10 mouse cellular contexts compared by ENCODE assay signal in the genomic region with DNA sequence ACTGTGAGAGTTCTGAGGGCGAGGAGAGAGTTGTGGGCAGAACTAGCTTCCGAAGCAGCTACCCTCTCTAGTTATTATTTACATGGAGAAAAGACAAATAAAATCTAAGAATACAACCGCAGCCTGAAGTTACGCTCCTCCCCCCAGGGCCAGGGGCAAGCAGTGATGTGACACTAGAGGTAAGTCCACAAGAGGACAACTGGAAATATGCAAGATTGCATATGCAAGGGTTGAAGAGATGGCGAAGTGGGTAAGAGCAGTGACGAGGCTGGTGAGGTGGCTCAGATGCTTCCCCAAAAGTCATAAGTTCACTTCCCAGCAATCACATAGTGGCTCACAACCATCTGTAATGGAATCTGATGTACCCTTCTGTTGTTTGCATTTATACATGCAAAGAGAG. TPM values are rescaled to one million over a fixed set of nuclear protein-coding genes. Genes with fewer than 3 reads are reported as not detected.
DNase-seq lines count a peak whose midpoint lies in the region; ATAC-seq lines count a peak whose summit lies in the region.
"Had no signal": no experiment of that assay in that cellular context is flagged by ENCODE, and none has a peak within 500 bp of the region (broad histone marks: within the 10 kb centered on the region; RNA-seq: fewer than 3 reads in every experiment).

No protein-coding gene starts in this region.

- peak overlapping the region; percentile 77 for H3K4me3 ChIP-seq in heart, embryonic 10.5 days
- peak overlapping the region; percentile 73 for H3K4me3 ChIP-seq in forebrain, embryonic 10.5 days
- H3K4me3 ChIP-seq in liver, embryonic 13.5 days (replicated peaks) = peak overlapping the region; percentile 68

- peaks cover 21% of the 10 kb centered on the region for H3K36me3 ChIP-seq in heart, embryonic 10.5 days
- H3K36me3 ChIP-seq in forebrain, embryonic 10.5 days (replicated peaks) = peaks cover 25% of the 10 kb centered on the region
- peaks cover 25% of the 10 kb centered on the region for H3K36me3 ChIP-seq in liver, embryonic 13.5 days

- no peaks in the 10 kb centered on the region for H3K9me3 ChIP-seq in heart, embryonic 10.5 days
- no peaks in the 10 kb centered on the region for H3K9me3 ChIP-seq in forebrain, embryonic 10.5 days
- no peaks in the 10 kb centered on the region for H3K9me3 ChIP-seq in liver, embryonic 13.5 days (replicated peaks)

- 84% methylated on average over 6 of the region's 6 CpGs for WGBS in heart, embryonic 10.5 days
- WGBS in forebrain, embryonic 10.5 days = 85% methylated on average over 6 of the region's 6 CpGs
- 62% methylated on average over 6 of the region's 6 CpGs for WGBS in liver, embryonic 13.5 days (ENCODE audit: insufficient replicate concordance)

- peaks cover 16% of the 10 kb centered on the region for H3K4me1 ChIP-seq in heart, embryonic 10.5 days
- H3K4me1 ChIP-seq in forebrain, embryonic 10.5 days = peaks cover 33% of the 10 kb centered on the region
- peaks cover 22% of the 10 kb centered on the region for H3K4me1 ChIP-seq in liver, embryonic 13.5 days (replicated peaks)

- peak overlapping the region; percentile 91 for H3K27ac ChIP-seq in heart, embryonic 10.5 days
- peak overlapping the region; percentile 88 for H3K27ac ChIP-seq in forebrain, embryonic 10.5 days
- H3K27ac ChIP-seq in liver, embryonic 13.5 days = peak overlapping the region; percentile 89

- no peaks in the 10 kb centered on the region for H3K27me3 ChIP-seq in heart, embryonic 10.5 days (ENCODE audit: insufficient read depth, poor library complexity, severe bottlenecking)
- H3K27me3 ChIP-seq in forebrain, embryonic 10.5 days (ENCODE audit: poor library complexity, severe bottlenecking) = no peaks in the 10 kb centered on the region
- H3K27me3 ChIP-seq in liver, embryonic 13.5 days = no peaks in the 10 kb centered on the region
- H3K27me3 ChIP-seq: Patski had no signal

- peak overlapping the region; percentile 74 for H3K9ac ChIP-seq in liver, embryonic 13.5 days

- ATAC-seq in liver, embryonic 13.5 days (ENCODE audit: low read depth) = no peak

- intact Hi-C loops in heart, postnatal 10 days (cut with DNase I) = loop anchor here (1.0 to 2.0 kb wide), 2 partner anchors 22 to 34 kb away; no protein-coding TSS in a partner anchor

- H3K4me2 ChIP-seq in liver, embryonic 13.5 days = peak overlapping the region; percentile 85

- DNase-seq in heart, embryonic 10.5 days (ENCODE audit: low spot score) = no peak
- DNase-seq in heart, postnatal 10 days = no peak
- DNase-seq in 3134 (ENCODE audit: extremely low read depth, insufficient read length, low spot score) = peak; percentile 32
- DNase-seq in forebrain, embryonic 10.5 days (ENCODE audit: extremely low spot score, low spot score) = no peak
- DNase-seq in liver, embryonic 13.5 days = no peak
- DNase-seq in adipocyte (ENCODE audit: low spot score) = no peak
- no peak for DNase-seq in embryo, embryonic 11 days
- DNase-seq in retina, postnatal 1 day = no peak

RNA-seq across cellular contexts. Expression of a gene that starts 0.9 kb away (rescaled TPM):
- polyA plus RNA-seq in heart, embryonic 10.5 days (2016; fragmentation: Nextera tagmentation; extraction: Ambion mirVana) = 41.8 and 53.7 TPM in 2 replicates
- total RNA-seq in heart, postnatal 10 days (2021) = 10 to 100 TPM; 88.9 to 95.9 TPM
- 31.0 and 37.2 TPM in 2 replicates for polyA plus RNA-seq in forebrain, embryonic 10.5 days (2016; fragmentation: Nextera tagmentation; extraction: Ambion mirVana)
- 19.3 and 21.4 TPM in 2 replicates for polyA plus RNA-seq in liver, embryonic 13.5 days (2015; fragmentation: Nextera tagmentation; extraction: Ambion mirVana)

RNA-seq across cellular contexts. Expression of a gene that starts 1.7 kb away (rescaled TPM):
- 16.2 and 315 TPM in 2 replicates for polyA plus RNA-seq in heart, embryonic 10.5 days (2016; fragmentation: Nextera tagmentation; extraction: Ambion mirVana)
- 1 to 10 TPM; 2.3 to 4.2 TPM for total RNA-seq in heart, postnatal 10 days (2021)
- 2.9 and 4.2 TPM in 2 replicates for polyA plus RNA-seq in forebrain, embryonic 10.5 days (2016; fragmentation: Nextera tagmentation; extraction: Ambion mirVana)
- 3,578 and 3,897 TPM in 2 replicates for polyA plus RNA-seq in liver, embryonic 13.5 days (2015; fragmentation: Nextera tagmentation; extraction: Ambion mirVana)
- total RNA-seq: hematopoietic stem cell, adult 5-6 weeks had no signal
- polyA plus RNA-seq: Patski had no signal

RNA-seq across cellular contexts. Expression of a gene that starts 9.4 kb away (rescaled TPM):
- polyA plus RNA-seq in heart, embryonic 10.5 days (2016; fragmentation: Nextera tagmentation; extraction: Ambion mirVana) = 0.14 and 0.28 TPM in 2 replicates
- total RNA-seq in heart, postnatal 10 days (2021) = not detected
- 0.12 and 0.24 TPM in 2 replicates for polyA plus RNA-seq in forebrain, embryonic 10.5 days (2016; fragmentation: Nextera tagmentation; extraction: Ambion mirVana)
- polyA plus RNA-seq in liver, embryonic 13.5 days (2015; fragmentation: Nextera tagmentation; extraction: Ambion mirVana) = 0.39 and 0.52 TPM in 2 replicates

RNA-seq across cellular contexts. Expression of a gene that starts 11.0 kb away (rescaled TPM):
- polyA plus RNA-seq in heart, embryonic 10.5 days (2016; fragmentation: Nextera tagmentation; extraction: Ambion mirVana) = 4.9 and 12.1 TPM in 2 replicates
- total RNA-seq in heart, postnatal 10 days (2021) = 1 to 10 TPM; 9.0 to 9.6 TPM
- polyA plus RNA-seq in forebrain, embryonic 10.5 days (2016; fragmentation: Nextera tagmentation; extraction: Ambion mirVana) = 12.0 and 12.1 TPM in 2 replicates
- polyA plus RNA-seq in liver, embryonic 13.5 days (2015; fragmentation: Nextera tagmentation; extraction: Ambion mirVana) = 68.2 and 69.6 TPM in 2 replicates

RNA-seq across cellular contexts. Expression of a gene that starts 27.1 kb away (rescaled TPM):
- polyA plus RNA-seq in heart, embryonic 10.5 days (2016; fragmentation: Nextera tagmentation; extraction: Ambion mirVana) = 2.6 and 2.8 TPM in 2 replicates
- total RNA-seq in heart, postnatal 10 days (2021) = 1 to 10 TPM; 5.1 to 7.8 TPM
- polyA plus RNA-seq in forebrain, embryonic 10.5 days (2016; fragmentation: Nextera tagmentation; extraction: Ambion mirVana) = 9.3 and 10.8 TPM in 2 replicates
- polyA plus RNA-seq in liver, embryonic 13.5 days (2015; fragmentation: Nextera tagmentation; extraction: Ambion mirVana) = 0.43 and 0.46 TPM in 2 replicates
